Mouse (Mus musculus) liver, embryonic 14.5 days (tissue): Measurements from ENCODE around the gene Mrpl48. TPM values are rescaled to one million over a fixed set of nuclear protein-coding genes. Genes with fewer than 3 reads are reported as not detected.
"Not testable (repeated sequence)": the region's sequence is repeated elsewhere in the genome, so short reads cannot be mapped to it uniquely, and the experiment has no call there.

ENCODE experiments used
- ATAC-seq: fragments of 200-750 bp; cut with Nextera tagmentation; 2 replicates; pipeline ENCODE4 v1.8.0; 2017; ENCODE audit warnings: moderate number of reproducible peaks, mild to moderate bottlenecking, moderate library complexity; ENCODE audit not compliant: insufficient read depth
- DNase-seq, 3 experiments: peaks; one replicate each; pipeline ENCODE4 v3.0.0-alpha.2; 2012 to 2013; ENCODE audit warnings: low read depth in 3 of 3, low spot score in 3 of 3
- H3K27ac ChIP-seq: fragments of 300-500 bp; sonication (generic); 2 replicates; pipeline ENCODE4 v1.5.1; 2014; ENCODE audit warnings: moderate library complexity, mild to moderate bottlenecking, control low read depth, inconsistent platforms
- H3K27me3 ChIP-seq: fragments of 300-500 bp; sonication (generic); 2 replicates; pipeline ENCODE4 v1.6.1; 2014; ENCODE audit warnings: mild to moderate bottlenecking, low read length, moderate library complexity; ENCODE audit not compliant: control insufficient read depth, insufficient read depth
- H3K36me3 ChIP-seq: fragments of 300-500 bp; sonication (generic); replicated peaks from 2 replicates; pipeline ENCODE4 v1.6.1; 2014; ENCODE audit warnings: low read depth; ENCODE audit not compliant: control insufficient read depth, insufficient read depth
- H3K4me1 ChIP-seq, 2 experiments: fragments of 200-500 bp in 1 of 2; fragments of 300-500 bp in 1 of 2; sonication (generic) in 1 of 2; replicated peaks; 2 replicates each; pipeline ENCODE4 v1.6.1; 2012 to 2014; ENCODE audit warnings: antibody characterized with exemption in 1 of 2, inconsistent platforms in 1 of 2, low read length in 1 of 2; ENCODE audit not compliant: control insufficient read depth in 2 of 2, insufficient read depth in 2 of 2
- H3K4me2 ChIP-seq: fragments of 300-500 bp; sonication (generic); 2 replicates; pipeline ENCODE4 v1.6.1; 2014; ENCODE audit warnings: low read depth, mild to moderate bottlenecking, control low read depth, moderate library complexity
- H3K4me3 ChIP-seq, 2 experiments: fragments of 200-500 bp in 1 of 2; fragments of 300-500 bp in 1 of 2; sonication (generic) in 1 of 2; 2 replicates each; pipeline ENCODE4 v1.5.1; 2012 to 2014; ENCODE audit warnings: low read depth in 2 of 2, low read length in 2 of 2, mild to moderate bottlenecking in 2 of 2, control low read depth in 1 of 2, inconsistent platforms in 1 of 2, moderate library complexity in 1 of 2; ENCODE audit not compliant: insufficient read depth in 1 of 2
- H3K9ac ChIP-seq: fragments of 300-500 bp; sonication (generic); replicated peaks from 2 replicates; pipeline ENCODE4 v1.6.1; 2014; ENCODE audit warnings: mild to moderate bottlenecking, control low read depth, moderate library complexity
- H3K9me3 ChIP-seq: fragments of 300-500 bp; sonication (generic); 2 replicates; pipeline ENCODE4 v1.6.1; 2016; ENCODE audit warnings: low read length, mixed read lengths; ENCODE audit not compliant: control insufficient read depth
- CTCF ChIP-seq: IDR thresholded peaks from 2 replicates; pipeline ENCODE4 v1.5.1; 2016; ENCODE audit warnings: antibody characterized with exemption, low read depth, control low read depth
- EP300 ChIP-seq: IDR thresholded peaks from 2 replicates; pipeline ENCODE4 v1.6.1; 2016; ENCODE audit warnings: antibody characterized with exemption, low read depth
- WGBS: fragments of 180-500 bp; shearing (Covaris S2); extraction: QIAGEN DNeasy Blood & Tissue Kit; methylation state at CpG from one replicate; pipeline ENCODE4 v1.1.7; 2014; ENCODE audit not compliant: insufficient replicate concordance; 5-methylcytosine and 5-hydroxymethylcytosine counted together
- polyA plus RNA-seq, 2 experiments: library from polyadenylated mRNA; depleted of rRNA in 1 of 2; stranded (reverse) in 1 of 2; unstranded in 1 of 2; fragments of >200 nt; fragmentation: Nextera tagmentation in 1 of 2; extraction: Ambion mirVana in 1 of 2; gene quantifications; 2 replicates each; pipeline versions ENCODE4 v1.2.1 to v1.2.3; 2012 to 2014

Gene Mrpl48
- polyA plus RNA-seq, 2 experiments: 21.5 to 47.2 TPM

GRCm38 (mm10) chr7:100572704-100573103, 35.4 kb downstream of the Mrpl48 start:
- TF ChIP-seq CTCF (no peak), EP300 (no peak)
- Histone ChIP-seq H3K36me3 (no peaks in the 10 kb centered on the region; the same call in 1 of the 2 replicates), H3K27me3 (no peaks in the 10 kb centered on the region), H3K9me3 (no peaks in the 10 kb centered on the region), H3K4me1 (peaks cover 26 to 32% of the 10 kb centered on the region in 2 experiments), H3K27ac (peak overlapping the region; percentile 78), H3K4me2 (no peak overlapping the region), H3K4me3 (no peak overlapping the region), H3K9ac (no peak overlapping the region)
- ATAC-seq (no peak), DNase-seq (no peak)
- 83% methylated on average over 4 of the region's 4 CpGs for WGBS

- TF ChIP-seq EP300: no peak
- TF ChIP-seq CTCF: no peak
- H3K4me1 ChIP-seq: peaks cover 26 to 32% of the 10 kb centered on the region in 2 experiments
- no peak overlapping the region for H3K4me3 ChIP-seq
- peak overlapping the region; percentile 19; the same call in 1 of the 2 replicates for H3K9ac ChIP-seq
- H3K27ac ChIP-seq: peak overlapping the region; percentile 78
- no peaks in the 10 kb centered on the region for H3K9me3 ChIP-seq
- H3K36me3 ChIP-seq: no peaks in the 10 kb centered on the region; the same call in 1 of the 2 replicates
- WGBS: 77% methylated on average over 4 of the region's 4 CpGs
- DNase-seq (no peak), ATAC-seq (no peak)
- H3K4me2 ChIP-seq: no peak overlapping the region
- no peaks in the 10 kb centered on the region for H3K27me3 ChIP-seq
Measured at GRCm38 (mm10) chr7:100572061-100572460, 36.0 kb downstream of the Mrpl48 start.

GRCm38 (mm10) chr7:100570930-100571715, 37.0 kb downstream of the Mrpl48 start:
- H3K4me3 ChIP-seq: no peak overlapping the region
- ATAC-seq: peak; percentile 90
- H3K36me3 ChIP-seq: no peaks in the 10 kb centered on the region; the same call in 1 of the 2 replicates
- no peaks in the 10 kb centered on the region for H3K27me3 ChIP-seq
- H3K27ac ChIP-seq: peak overlapping the region; percentile 78
- peak overlapping the region; percentile 19 for H3K9ac ChIP-seq
- 33% methylated on average over 3 of the region's 3 CpGs for WGBS
- no peaks in the 10 kb centered on the region for H3K9me3 ChIP-seq
- H3K4me2 ChIP-seq: peak overlapping the region; percentile 56
- peaks cover 26 to 35% of the 10 kb centered on the region in 2 experiments for H3K4me1 ChIP-seq
- peak; percentile 58 to 61 (median 59) for DNase-seq
- no peak for TF ChIP-seq CTCF
- TF ChIP-seq EP300: peak; percentile 79

- no peaks in the 10 kb centered on the region; the same call in 1 of the 2 replicates for H3K36me3 ChIP-seq
- H3K9ac ChIP-seq: no peak overlapping the region; the same call in 1 of the 2 replicates
- TF ChIP-seq CTCF: no peak
- TF ChIP-seq EP300: 0 out of 2 replicates have a peak, but pooled peaks have one; percentile 16
- H3K4me1 ChIP-seq: peaks cover 26 to 35% of the 10 kb centered on the region in 2 experiments
- peak; percentile 42 for ATAC-seq
- H3K27ac ChIP-seq: peak overlapping the region; percentile 76
- H3K4me2 ChIP-seq: peak overlapping the region; percentile 34
- peak in 2 of 3 experiments; percentile 37 to 45 for DNase-seq
- H3K4me3 ChIP-seq: no peak overlapping the region
- H3K9me3 ChIP-seq: no peaks in the 10 kb centered on the region
- no peaks in the 10 kb centered on the region for H3K27me3 ChIP-seq
Measured at GRCm38 (mm10) chr7:100569907-100570306, 38.2 kb downstream of the Mrpl48 start.

DNA sequence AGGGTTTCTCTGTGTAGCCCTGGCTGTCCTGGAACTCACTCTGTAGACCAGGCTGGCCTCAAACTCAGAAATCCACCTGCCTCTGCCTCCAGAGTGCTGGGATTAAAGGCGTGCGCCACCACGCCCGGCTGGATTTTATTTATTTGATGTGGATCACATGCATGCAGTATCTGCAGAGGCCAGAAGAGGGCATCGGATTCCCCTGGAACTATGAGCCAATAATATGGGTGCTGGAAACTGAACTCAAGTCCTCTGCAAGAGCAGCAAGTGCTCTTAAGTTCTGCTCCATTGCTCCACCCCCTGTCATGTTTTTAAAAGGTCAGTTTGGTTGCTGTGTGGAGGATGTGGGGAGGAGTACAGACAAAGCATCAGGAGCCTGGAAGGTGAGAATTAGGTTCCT, 40.9 kb downstream of the Mrpl48 start:
- H3K4me1 ChIP-seq: peaks cover 25 to 30% of the 10 kb centered on the region in 2 experiments
- not testable (repeated sequence) for H3K27me3 ChIP-seq, H3K27ac ChIP-seq, H3K36me3 ChIP-seq, H3K9ac ChIP-seq, H3K4me2 ChIP-seq, H3K9me3 ChIP-seq, ATAC-seq, H3K4me3 ChIP-seq, DNase-seq
- WGBS: 82% methylated on average over 5 of the region's 5 CpGs
- peak; percentile 58 for TF ChIP-seq CTCF
